In the genomic region with DNA sequence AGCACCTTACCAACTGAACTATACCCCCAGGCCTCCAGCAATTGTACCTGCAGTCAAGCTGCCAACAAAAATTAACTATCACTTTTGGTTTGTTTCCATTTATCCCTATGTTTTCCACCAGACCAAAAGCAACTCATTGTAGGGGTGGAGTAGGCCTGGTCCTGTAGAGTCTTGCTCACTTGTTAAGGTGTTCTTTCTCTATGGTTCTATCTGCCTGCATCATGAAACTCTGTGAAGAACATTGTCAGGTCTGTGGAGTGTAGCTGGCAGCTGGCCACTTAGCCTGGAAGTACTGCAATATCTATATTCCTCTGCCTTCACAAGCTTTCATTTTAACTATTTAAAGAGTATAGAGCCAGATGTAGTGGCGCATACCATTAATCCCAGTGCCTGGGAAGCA, we compare ENCODE assay signal across 28 mouse cellular contexts.
A peak's percentile ranks its signal among the peaks of the same experiment; 100 is the strongest.
DNase-seq lines count a peak whose midpoint lies in the region; ATAC-seq and TF ChIP-seq lines count a peak whose summit lies in the region.
"Had no signal": no experiment of that assay in that cellular context is flagged by ENCODE, and none has a peak within 500 bp of the region (broad histone marks: within the 10 kb centered on the region; RNA-seq: fewer than 3 reads in every experiment).

No protein-coding gene starts in this region.

- no peak for TF ChIP-seq EP300 in heart, adult 2 months (IDR thresholded peaks at IDR 0.05; ENCODE audit: insufficient read depth, low read depth, low read length)
- no peak for TF ChIP-seq EP300 in liver, postnatal 0 days (IDR thresholded peaks at IDR 0.05; ENCODE audit: low read depth)

- no peak for TF ChIP-seq POLR2A in heart, adult 2 months (IDR thresholded peaks at IDR 0.05; ENCODE audit: insufficient read depth, low read depth, low read length)
- TF ChIP-seq POLR2A in bone marrow, adult 2 months (IDR thresholded peaks at IDR 0.05; ENCODE audit: borderline replicate concordance, control insufficient read depth, low read depth, low read length) = no peak

- no peak for TF ChIP-seq CTCF in heart, adult 2 months (IDR thresholded peaks at IDR 0.05)
- no peak for TF ChIP-seq CTCF in bone marrow, adult 2 months (IDR thresholded peaks at IDR 0.05; ENCODE audit: control insufficient read depth, insufficient read depth, low read length)
- TF ChIP-seq CTCF in liver, postnatal 0 days (IDR thresholded peaks at IDR 0.05; ENCODE audit: low read depth) = no peak

- 0 out of 2 replicates have a peak overlapping the region, but pooled peaks have one; percentile 16 for H3K4me2 ChIP-seq in liver, embryonic 12.5 days
- H3K4me2 ChIP-seq in liver, postnatal 0 days (ENCODE audit: low read depth, low read length) = no peak overlapping the region
- H3K4me2 ChIP-seq: embryonic facial prominence, embryonic 12.5 days; heart, embryonic 13.5 days; hindbrain, embryonic 14.5 days; limb, embryonic 13.5 days; midbrain, embryonic 13.5 days; neural tube, embryonic 13.5 days had no signal

- no peak for ATAC-seq in liver, embryonic 12.5 days
- ATAC-seq in liver, postnatal 0 days = no peak
- ATAC-seq: forebrain, embryonic 16.5 days; intestine, postnatal 0 days; midbrain, embryonic 13.5 days; Patski had no signal

- no peak overlapping the region for H3K9ac ChIP-seq in heart, adult 2 months (ENCODE audit: low read depth, low read length)
- peak overlapping the region; percentile 49; the same call in 1 of the 2 replicates for H3K9ac ChIP-seq in liver, embryonic 12.5 days
- 0 out of 2 replicates have a peak overlapping the region, but pooled peaks have one; percentile 5 for H3K9ac ChIP-seq in liver, postnatal 0 days (replicated peaks)
- H3K9ac ChIP-seq: embryonic facial prominence, embryonic 12.5 days; heart, embryonic 13.5 days; hindbrain, embryonic 14.5 days; limb, embryonic 13.5 days; midbrain, embryonic 13.5 days; neural tube, embryonic 13.5 days had no signal

- WGBS in heart, adult 2 months = 100% methylated on average over 1 of the region's 1 CpGs
- WGBS in bone marrow, adult 2 months = 88% methylated on average over 1 of the region's 1 CpGs
- 94% methylated on average over 1 of the region's 1 CpGs for WGBS in liver, embryonic 12.5 days (ENCODE audit: insufficient replicate concordance)
- WGBS in liver, postnatal 0 days (ENCODE audit: insufficient replicate concordance) = 95% methylated on average over 1 of the region's 1 CpGs

- no peaks in the 10 kb centered on the region for H3K27me3 ChIP-seq in heart, adult 2 months (ENCODE audit: control insufficient read depth, insufficient read depth, low read length)
- no peaks in the 10 kb centered on the region for H3K27me3 ChIP-seq in liver, embryonic 12.5 days (replicated peaks)
- H3K27me3 ChIP-seq in liver, postnatal 0 days (ENCODE audit: insufficient read depth, low read length) = no peaks in the 10 kb centered on the region
- H3K27me3 ChIP-seq: embryonic facial prominence, embryonic 12.5 days; heart, embryonic 13.5 days; limb, embryonic 13.5 days; midbrain, embryonic 13.5 days; neural tube, embryonic 13.5 days; Patski had no signal

- intact Hi-C loops in heart, adult 2 months (cut with DNase I) = loop anchor here (5.0 kb wide), 3 partner anchors 124 to 239 kb away; no protein-coding TSS in a partner anchor

- no peak for DNase-seq in heart, adult 2 months
- DNase-seq in heart, adult 18-20 months = no peak
- DNase-seq in liver, postnatal 0 days = no peak
- no peak for DNase-seq in spleen, postnatal 14 days (ENCODE audit: low spot score in 2 of 2)
- no peak for DNase-seq in adrenal gland, postnatal 25 days
- DNase-seq: adrenal gland, postnatal 10 days; cerebellum, adult 11-12 months; cerebellum, adult 9-11 months; embryo, embryonic 11 days; gastrocnemius, postnatal 14 days; heart, postnatal 10 days; kidney, postnatal 10 days; lung, adult 2 months; lung, postnatal 10 days; right cerebral cortex, postnatal 4 days; thymus, postnatal 25 days had no signal

- H3K27ac ChIP-seq in heart, adult 2 months = peak overlapping the region; percentile 15; the same call in 1 of the 2 replicates
- peak overlapping the region; percentile 36; the same call in 1 of the 2 replicates for H3K27ac ChIP-seq in bone marrow, adult 2 months (ENCODE audit: control insufficient read depth, insufficient read depth, low read depth, low read length, poor library complexity)
- peak overlapping the region; percentile 80 for H3K27ac ChIP-seq in liver, embryonic 12.5 days
- H3K27ac ChIP-seq in liver, postnatal 0 days (ENCODE audit: low read depth) = peak overlapping the region; percentile 72; the same call in 1 of the 2 replicates
- H3K27ac ChIP-seq: embryonic facial prominence, embryonic 12.5 days; heart, embryonic 13.5 days; hindbrain, embryonic 14.5 days; limb, embryonic 13.5 days; macrophage; midbrain, embryonic 13.5 days; neural tube, embryonic 13.5 days had no signal

- H3K4me1 ChIP-seq in heart, adult 2 months (ENCODE audit: control insufficient read depth, insufficient read depth, low read length) = peaks cover 10% of the 10 kb centered on the region
- H3K4me1 ChIP-seq in bone marrow, adult 2 months (ENCODE audit: control insufficient read depth, insufficient read depth, low read length) = no peaks in the 10 kb centered on the region; the same call in 1 of the 2 replicates
- H3K4me1 ChIP-seq in liver, embryonic 12.5 days = peaks cover 41% of the 10 kb centered on the region
- H3K4me1 ChIP-seq in liver, postnatal 0 days (ENCODE audit: insufficient read depth) = peaks cover 26% of the 10 kb centered on the region

- no peak overlapping the region for H3K4me3 ChIP-seq in heart, adult 2 months
- no peak overlapping the region for H3K4me3 ChIP-seq in bone marrow, adult 2 months (replicated peaks; ENCODE audit: control insufficient read depth, low read depth, low read length)
- no peak overlapping the region for H3K4me3 ChIP-seq in liver, embryonic 12.5 days
- H3K4me3 ChIP-seq in liver, postnatal 0 days (ENCODE audit: low read depth, low read length) = no peak overlapping the region
- H3K4me3 ChIP-seq: embryonic facial prominence, embryonic 12.5 days; heart, embryonic 13.5 days; limb, embryonic 13.5 days; midbrain, embryonic 13.5 days; neural tube, embryonic 13.5 days had no signal

- H3K36me3 ChIP-seq in heart, adult 2 months (ENCODE audit: control insufficient read depth, insufficient read depth, low read length) = peaks cover 8% of the 10 kb centered on the region; the same call in 1 of the 2 replicates
- H3K36me3 ChIP-seq in liver, embryonic 12.5 days = no peaks in the 10 kb centered on the region
- H3K36me3 ChIP-seq in liver, postnatal 0 days (replicated peaks; ENCODE audit: insufficient read depth, low read length) = no peaks in the 10 kb centered on the region
- H3K36me3 ChIP-seq: embryonic facial prominence, embryonic 12.5 days; heart, embryonic 13.5 days; limb, embryonic 13.5 days; midbrain, embryonic 13.5 days; neural tube, embryonic 13.5 days had no signal

- H3K9me3 ChIP-seq in liver, embryonic 12.5 days (replicated peaks) = no peaks in the 10 kb centered on the region
- no peaks in the 10 kb centered on the region for H3K9me3 ChIP-seq in liver, postnatal 0 days (ENCODE audit: low read length)
- H3K9me3 ChIP-seq: embryonic facial prominence, embryonic 12.5 days; limb, embryonic 13.5 days; midbrain, embryonic 13.5 days; neural tube, embryonic 13.5 days had no signal

- H3K79me2 ChIP-seq in heart, adult 2 months (replicated peaks; ENCODE audit: control insufficient read depth, insufficient read depth, low read length) = no peaks in the 10 kb centered on the region

Comparison
In these comparisons a context has a peak if more than half of its experiments do, and no peak if none do; other contexts are left out.
1. H3K27ac ChIP-seq: peak in every context shown above with its lines; median percentile 80 in liver, embryonic 12.5 days; 72 in liver, postnatal 0 days; 36 in bone marrow, adult 2 months; 15 in heart, adult 2 months.